Mouse (Mus musculus) left cerebral cortex, adult 18-20 months (tissue): ENCODE results near the gene Gm13698. TPM values are rescaled to one million over a fixed set of nuclear protein-coding genes. Genes with fewer than 3 reads are reported as not detected.
A peak's percentile ranks its signal among the peaks of the same experiment; 100 is the strongest.
"Not testable (repeated sequence)": the region's sequence is repeated elsewhere in the genome, so short reads cannot be mapped to it uniquely, and the experiment has no call there.

Experiments used
- DNase-seq, 2 experiments: peaks; one replicate each; pipeline ENCODE4 v3.0.0; 2021 to 2022; ENCODE audit warnings: low spot score in 2 of 2, mixed read lengths in 1 of 2
- long read RNA-seq, 2 experiments: library from polyadenylated mRNA; stranded (forward); transcript quantifications; one replicate each; pipeline ENCODE4 v2.0.0; 2021
- total RNA-seq, 2 experiments: library from RNA; stranded (reverse); gene quantifications; 2 replicates each; pipeline ENCODE4 v1.2.3; 2021

The Gm13698 gene
- total RNA-seq = 1 to 10 TPM; 1.3 to 1.5 TPM
- long read RNA-seq, experiment 1 = 0 reads
- long read RNA-seq, experiment 2 = 0 reads

DNA sequence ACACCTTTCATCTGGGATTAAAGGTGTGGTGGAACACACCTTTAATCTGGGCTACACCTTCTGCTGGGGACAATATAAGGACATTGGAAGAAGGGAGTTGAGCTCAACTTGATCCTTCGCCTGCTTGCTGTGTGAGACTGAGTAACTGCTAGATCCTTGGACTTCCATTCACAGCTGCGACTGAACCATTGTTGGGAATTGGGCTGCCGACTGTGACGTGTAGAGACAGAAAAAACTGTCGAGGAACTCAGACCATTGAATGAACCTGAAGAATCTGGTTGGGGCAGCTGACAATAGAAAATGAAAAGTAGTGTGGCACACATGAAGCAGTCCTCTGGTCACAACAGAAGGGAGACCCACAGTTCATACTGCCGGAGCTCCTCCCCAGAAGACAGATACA, at the start of gene Gm13698:
Gm13698 (plus strand) TSS at position 301 of the 400 bp plus-strand sequence.
- not testable (repeated sequence) for DNase-seq

- no peak for DNase-seq
These were observed 25.9 kb upstream of the Gm13698 start for GRCm38 (mm10) chr2:83929478-83930088.

- DNase-seq = peak; percentile 89 to 95
These were observed 14.5 kb upstream of the Gm13698 start, which contains the start of gene Zswim2 for GRCm38 (mm10) chr2:83940931-83941361. TSS of gene Zswim2 (minus strand) at chr2:83941228.

DNA sequence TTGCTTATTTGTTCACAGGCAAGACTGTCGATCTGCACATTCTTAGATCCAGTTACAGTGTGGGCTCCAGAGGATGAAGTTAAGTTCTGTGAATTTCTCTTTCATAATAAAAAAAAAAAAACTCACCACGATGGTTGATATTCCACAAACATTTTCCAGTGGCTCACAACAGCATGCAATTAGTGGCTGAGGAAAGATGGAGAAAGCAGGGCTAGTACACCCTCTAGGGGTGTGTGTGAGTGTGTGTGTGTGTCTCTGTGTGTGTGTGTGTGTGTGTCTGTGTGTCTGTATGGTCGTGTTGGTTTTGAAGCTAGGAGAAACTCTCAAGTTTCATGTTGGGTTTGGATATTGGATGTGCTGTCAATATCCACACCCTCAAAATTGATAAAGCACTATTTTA, 14.1 kb upstream of the Gm13698 start:
- no peak for DNase-seq

GRCm38 (mm10) chr2:83941792-83942191, 13.7 kb upstream of the Gm13698 start:
- no peak for DNase-seq

GRCm38 (mm10) chr2:83961203-83961602, 5.7 kb downstream of the Gm13698 start, which contains the start of gene Gm13693:
TSS of gene Gm13693 (plus strand) at chr2:83961503.
- DNase-seq = not testable (repeated sequence)

- DNase-seq = not testable (repeated sequence)
These were observed 11.5 kb downstream of the Gm13698 start, which contains the start of gene Gm13695 for GRCm38 (mm10) chr2:83967013-83967412. TSS of gene Gm13695 (plus strand) at chr2:83967313.

- DNase-seq = not testable (repeated sequence)
These were observed 17.3 kb downstream of the Gm13698 start, which contains the start of gene Gm13696 for GRCm38 (mm10) chr2:83972823-83973222. TSS of gene Gm13696 (plus strand) at chr2:83973123.

- DNase-seq = not testable (repeated sequence)
These were observed 23.1 kb downstream of the Gm13698 start, which contains the start of gene Gm13694 for GRCm38 (mm10) chr2:83978633-83979032. TSS of gene Gm13694 (plus strand) at chr2:83978933.

DNA sequence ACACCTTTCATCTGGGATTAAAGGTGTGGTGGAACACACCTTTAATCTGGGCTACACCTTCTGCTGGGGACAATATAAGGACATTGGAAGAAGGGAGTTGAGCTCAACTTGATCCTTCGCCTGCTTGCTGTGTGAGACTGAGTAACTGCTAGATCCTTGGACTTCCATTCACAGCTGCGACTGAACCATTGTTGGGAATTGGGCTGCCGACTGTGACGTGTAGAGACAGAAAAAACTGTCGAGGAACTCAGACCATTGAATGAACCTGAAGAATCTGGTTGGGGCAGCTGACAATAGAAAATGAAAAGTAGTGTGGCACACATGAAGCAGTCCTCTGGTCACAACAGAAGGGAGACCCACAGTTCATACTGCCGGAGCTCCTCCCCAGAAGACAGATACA, 28.9 kb downstream of the Gm13698 start, which contains the start of gene Gm13697:
Gm13697 (plus strand) TSS at position 301 of the 400 bp plus-strand sequence.
- DNase-seq = not testable (repeated sequence)

DNA sequence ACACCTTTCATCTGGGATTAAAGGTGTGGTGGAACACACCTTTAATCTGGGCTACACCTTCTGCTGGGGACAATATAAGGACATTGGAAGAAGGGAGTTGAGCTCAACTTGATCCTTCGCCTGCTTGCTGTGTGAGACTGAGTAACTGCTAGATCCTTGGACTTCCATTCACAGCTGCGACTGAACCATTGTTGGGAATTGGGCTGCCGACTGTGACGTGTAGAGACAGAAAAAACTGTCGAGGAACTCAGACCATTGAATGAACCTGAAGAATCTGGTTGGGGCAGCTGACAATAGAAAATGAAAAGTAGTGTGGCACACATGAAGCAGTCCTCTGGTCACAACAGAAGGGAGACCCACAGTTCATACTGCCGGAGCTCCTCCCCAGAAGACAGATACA, 34.8 kb downstream of the Gm13698 start, which contains the start of gene Gm13691:
Gm13691 (plus strand) TSS at position 301 of the 400 bp plus-strand sequence.
- DNase-seq = not testable (repeated sequence)

DNA sequence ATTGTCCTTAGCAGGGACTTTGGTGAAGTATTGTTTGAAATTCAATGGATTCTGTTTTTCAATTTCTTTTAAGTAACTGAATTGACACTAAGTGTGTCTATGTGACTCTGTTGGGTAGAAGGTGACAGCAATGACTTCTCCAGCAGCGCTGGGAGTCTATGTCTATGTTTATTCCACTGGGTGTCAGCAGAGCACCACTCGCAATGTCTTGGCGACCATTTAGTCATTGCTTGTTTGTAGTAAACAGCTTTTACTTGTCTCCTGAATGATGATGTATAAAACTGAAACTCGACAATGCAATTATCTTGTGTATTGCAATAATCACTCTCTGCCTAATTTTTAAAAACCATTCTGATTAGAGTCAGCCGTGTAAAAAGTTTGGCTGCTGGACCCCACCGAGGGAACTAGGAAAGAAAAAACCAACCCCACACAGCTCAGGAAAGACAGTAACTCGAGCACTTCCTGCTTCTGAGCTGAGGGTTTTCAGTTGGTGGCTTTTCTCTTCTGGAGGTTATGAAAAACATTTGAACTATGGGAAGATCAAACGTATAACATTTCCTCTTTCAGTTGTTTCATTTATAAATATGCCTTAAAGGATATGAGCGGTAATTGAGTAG, 38.3 kb downstream of the Gm13698 start:
- not testable (repeated sequence) for DNase-seq

DNA sequence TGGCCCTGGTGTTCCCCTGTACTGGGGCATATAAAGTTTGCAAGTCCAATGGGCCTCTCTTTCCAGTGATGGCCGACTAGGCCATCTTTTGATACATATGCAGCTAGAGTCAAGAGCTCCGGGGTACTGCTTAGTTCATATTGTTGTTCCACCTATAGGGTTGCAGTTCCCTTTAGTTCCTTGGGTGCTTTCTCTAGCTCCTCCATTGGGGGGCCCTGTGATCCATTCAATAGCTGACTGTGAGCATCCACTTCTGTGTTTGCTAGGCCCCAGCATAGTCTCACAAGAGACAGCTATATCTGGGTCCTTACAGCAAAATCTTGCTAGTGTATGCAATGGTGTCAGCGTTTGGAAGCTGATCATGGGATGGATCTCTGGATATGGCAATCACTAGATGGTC, 39.0 kb downstream of the Gm13698 start:
- not testable (repeated sequence) for DNase-seq

Other genes with a start within 250 kb of the Gm13698 start
- 100 to 1,000 TPM; 138 to 149 TPM for gene Itgav, start 231.3 kb upstream of the Gm13698 start, total RNA-seq
- 100 to 1,000 TPM; 206 to 215 TPM for gene Fam171b, start 143.1 kb upstream of the Gm13698 start, total RNA-seq
- gene Zswim2, start 14.5 kb upstream of the Gm13698 start, total RNA-seq = not detected
- gene Gm13693, start 5.8 kb downstream of the Gm13698 start, total RNA-seq = 1 to 10 TPM; 1.3 to 1.5 TPM
- 1 to 10 TPM in 1 of 2 experiments, not detected in 1; 1.3 TPM for gene Gm13695, start 11.6 kb downstream of the Gm13698 start, total RNA-seq
- gene Gm13696, start 17.4 kb downstream of the Gm13698 start, total RNA-seq = 1 to 10 TPM; 1.3 to 1.5 TPM
- gene Gm13694, start 23.2 kb downstream of the Gm13698 start, total RNA-seq = 1 to 10 TPM; 1.3 to 1.5 TPM
- gene Gm13697, start 29.1 kb downstream of the Gm13698 start, total RNA-seq = 1 to 10 TPM; 1.3 to 1.5 TPM
- 1 to 10 TPM; 1.3 to 1.5 TPM for gene Gm13691, start 34.9 kb downstream of the Gm13698 start, total RNA-seq